Mouse (Mus musculus) mouse embryonic stem cell (cell line): ENCODE results near the gene Ctf2.
"Not testable (repeated sequence)": the region's sequence is repeated elsewhere in the genome, so short reads cannot be mapped to it uniquely, and the experiment has no call there.

Experiments used
- in situ Hi-C, 2 experiments: fragments of 300-500 bp; cut with MboI; formaldehyde crosslinking; loops; 1 replicate in 1 of 2; 3 replicates in 1 of 2; pipeline ENCODE4 v1.14.3; 2019 to 2020; ENCODE audit warnings: low sequenced_read_pairs in 2 of 2, low pct_unique_long_range_greater_than_20kb in 1 of 2, mixed read lengths in 1 of 2; ENCODE audit not compliant: unreplicated experiment in 1 of 2

Gene Ctf2

GRCm38 (mm10) chr7:127732066-127732465 lies at the start of gene Ctf2:
Ctf2 (minus strand) TSS chr7:127732166.
- in situ Hi-C loops, result not testable (repeated sequence)

GRCm38 (mm10) chr7:127778350-127778749 lies 46.4 kb upstream of the Ctf2 start:
- in situ Hi-C loops, result no loop called here

- in situ Hi-C loops, result no loop called here
These were observed 45.7 kb upstream of the Ctf2 start for GRCm38 (mm10) chr7:127777474-127778266.

- in situ Hi-C loops, result no loop called here
These were observed 45.0 kb upstream of the Ctf2 start for GRCm38 (mm10) chr7:127776878-127777473.

- in situ Hi-C loops, result no loop called here
These were observed 44.5 kb upstream of the Ctf2 start, which contains the start of gene Setd1a for GRCm38 (mm10) chr7:127776426-127776825. Setd1a (plus strand) TSS chr7:127776670.

GRCm38 (mm10) chr7:127775837-127776236 lies 43.9 kb upstream of the Ctf2 start:
- in situ Hi-C loops, result not testable (repeated sequence)

GRCm38 (mm10) chr7:127773664-127774384 lies 41.9 kb upstream of the Ctf2 start:
- in situ Hi-C loops, result no loop called here

GRCm38 (mm10) chr7:127772557-127772956 lies 40.6 kb upstream of the Ctf2 start:
- in situ Hi-C loops, result no loop called here

GRCm38 (mm10) chr7:127772080-127772479 lies 40.1 kb upstream of the Ctf2 start:
- in situ Hi-C loops, result no loop called here

- in situ Hi-C loops, result no loop called here
These were observed 39.3 kb upstream of the Ctf2 start for GRCm38 (mm10) chr7:127771262-127771661.

GRCm38 (mm10) chr7:127770039-127770905 lies 38.3 kb upstream of the Ctf2 start:
- in situ Hi-C loops, result no loop called here

- in situ Hi-C loops, result no loop called here
These were observed 37.7 kb upstream of the Ctf2 start, which contains the start of gene Orai3 for GRCm38 (mm10) chr7:127769651-127770038. Orai3 (plus strand) TSS chr7:127769815.

GRCm38 (mm10) chr7:127768997-127769593 lies 37.1 kb upstream of the Ctf2 start:
- in situ Hi-C loops, result no loop called here

- in situ Hi-C loops, result no loop called here
These were observed 36.5 kb upstream of the Ctf2 start for GRCm38 (mm10) chr7:127768346-127768996.

- in situ Hi-C loops, result no loop called here
These were observed 35.8 kb upstream of the Ctf2 start for GRCm38 (mm10) chr7:127767671-127768345.

GRCm38 (mm10) chr7:127766851-127767609 lies 35.1 kb upstream of the Ctf2 start:
- in situ Hi-C loops, result no loop called here
